Comparison of ENCODE assay signal across 14 mouse cellular contexts in the genomic region with DNA sequence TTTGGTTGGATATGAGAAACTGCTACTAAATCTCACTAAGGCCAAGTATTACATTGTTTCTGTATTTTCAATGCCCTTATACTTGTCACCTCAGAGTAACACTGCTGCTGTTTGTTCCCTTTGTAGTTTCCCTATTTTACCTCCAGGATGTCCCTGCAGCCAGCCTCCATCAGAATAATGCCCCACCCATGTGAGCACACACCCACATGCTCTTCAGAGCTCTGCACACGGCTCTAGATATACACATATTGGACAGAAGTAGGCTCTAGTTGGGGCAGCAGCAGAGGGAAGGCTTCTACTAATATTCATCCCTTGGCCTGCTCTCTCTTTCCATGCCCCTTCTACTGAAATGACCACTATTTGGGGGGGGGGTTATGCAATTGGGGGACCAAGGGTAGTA. TPM values are rescaled to one million over a fixed set of nuclear protein-coding genes. Genes with fewer than 3 reads are reported as not detected.
DNase-seq lines count a peak whose midpoint lies in the region; ATAC-seq and TF ChIP-seq lines count a peak whose summit lies in the region.
"Had no signal": no experiment of that assay in that cellular context is flagged by ENCODE, and none has a peak within 500 bp of the region (broad histone marks: within the 10 kb centered on the region; RNA-seq: fewer than 3 reads in every experiment).

No protein-coding gene starts in this region.

- ATAC-seq in hindbrain, embryonic 13.5 days (ENCODE audit: low FRiP score): no peak
- ATAC-seq in hindbrain, postnatal 0 days: no peak
- ATAC-seq in lung, embryonic 16.5 days (ENCODE audit: low read depth): peak; percentile 37; the same call in 1 of the 2 replicates
- ATAC-seq in embryonic facial prominence, embryonic 13.5 days (ENCODE audit: insufficient number of reproducible peaks, insufficient read depth, low FRiP score, low TSS enrichment, low read depth): no peak
- no peak for ATAC-seq in neural tube, embryonic 15.5 days (ENCODE audit: low FRiP score)
- no peak for ATAC-seq in cerebellum, adult (ENCODE audit: insufficient number of reproducible peaks, low FRiP score, low TSS enrichment)
- ATAC-seq: forebrain, embryonic 14.5 days had no signal

- no peak overlapping the region for H3K9ac ChIP-seq in hindbrain, embryonic 13.5 days
- no peak overlapping the region for H3K9ac ChIP-seq in hindbrain, postnatal 0 days (replicated peaks; ENCODE audit: low read length)
- peak overlapping the region; percentile 41 for H3K9ac ChIP-seq in lung, embryonic 16.5 days (ENCODE audit: low read length)
- peak overlapping the region; percentile 11 for H3K9ac ChIP-seq in embryonic facial prominence, embryonic 13.5 days
- no peak overlapping the region for H3K9ac ChIP-seq in neural tube, embryonic 15.5 days (replicated peaks)

- H3K27ac ChIP-seq in hindbrain, embryonic 13.5 days: peak overlapping the region; percentile 71
- no peak overlapping the region for H3K27ac ChIP-seq in hindbrain, postnatal 0 days
- H3K27ac ChIP-seq in lung, embryonic 16.5 days (ENCODE audit: low read length): peak overlapping the region; percentile 88
- no peak overlapping the region for H3K27ac ChIP-seq in embryonic facial prominence, embryonic 13.5 days
- H3K27ac ChIP-seq in neural tube, embryonic 15.5 days (replicated peaks): peak overlapping the region; percentile 20; the same call in 1 of the 2 replicates

- H3K4me1 ChIP-seq in hindbrain, embryonic 13.5 days (replicated peaks): peaks cover 44% of the 10 kb centered on the region
- peaks cover 4% of the 10 kb centered on the region; the same call in 1 of the 2 replicates for H3K4me1 ChIP-seq in hindbrain, postnatal 0 days (ENCODE audit: insufficient read depth, low read length)
- peaks cover 27% of the 10 kb centered on the region for H3K4me1 ChIP-seq in lung, embryonic 16.5 days (replicated peaks; ENCODE audit: control insufficient read depth, insufficient read depth, low read length)
- 0 out of 2 replicates have a peak, but pooled peaks cover 3% of the 10 kb centered on the region for H3K4me1 ChIP-seq in lung, adult 2 months (ENCODE audit: control insufficient read depth, insufficient read depth, low read length)
- peaks cover 48% of the 10 kb centered on the region for H3K4me1 ChIP-seq in embryonic facial prominence, embryonic 13.5 days
- peaks cover 50% of the 10 kb centered on the region for H3K4me1 ChIP-seq in neural tube, embryonic 15.5 days

- no peak for TF ChIP-seq CTCF in hindbrain, postnatal 0 days (IDR thresholded peaks at IDR 0.05; ENCODE audit: low read depth)
- no peak for TF ChIP-seq CTCF in lung, adult 2 months (IDR thresholded peaks at IDR 0.05; ENCODE audit: insufficient read depth, low read length)

- no peak overlapping the region for H3K4me2 ChIP-seq in hindbrain, embryonic 13.5 days
- no peak overlapping the region for H3K4me2 ChIP-seq in hindbrain, postnatal 0 days (ENCODE audit: low read depth, low read length)
- H3K4me2 ChIP-seq in lung, embryonic 16.5 days (ENCODE audit: low read depth, low read length): peak overlapping the region; percentile 48
- H3K4me2 ChIP-seq in embryonic facial prominence, embryonic 13.5 days: peak overlapping the region; percentile 66
- H3K4me2 ChIP-seq in neural tube, embryonic 15.5 days: no peak overlapping the region

- no peaks in the 10 kb centered on the region for H3K9me3 ChIP-seq in hindbrain, embryonic 13.5 days
- no peaks in the 10 kb centered on the region for H3K9me3 ChIP-seq in hindbrain, postnatal 0 days (ENCODE audit: low read length)
- H3K9me3 ChIP-seq in lung, embryonic 16.5 days (ENCODE audit: control insufficient read depth, low read length): no peaks in the 10 kb centered on the region
- no peaks in the 10 kb centered on the region for H3K9me3 ChIP-seq in embryonic facial prominence, embryonic 13.5 days
- H3K9me3 ChIP-seq in neural tube, embryonic 15.5 days (replicated peaks): no peaks in the 10 kb centered on the region

- 56% methylated on average over 1 of the region's 1 CpGs for WGBS in hindbrain, embryonic 13.5 days
- 59% methylated on average over 1 of the region's 1 CpGs for WGBS in hindbrain, postnatal 0 days
- WGBS in lung, embryonic 16.5 days: 11% methylated on average over 1 of the region's 1 CpGs
- 6% methylated on average over 1 of the region's 1 CpGs for WGBS in lung, adult 2 months
- WGBS in embryonic facial prominence, embryonic 13.5 days: 58% methylated on average over 1 of the region's 1 CpGs
- WGBS in neural tube, embryonic 15.5 days: 45% methylated on average over 1 of the region's 1 CpGs

- no peaks in the 10 kb centered on the region for H3K36me3 ChIP-seq in hindbrain, embryonic 13.5 days
- H3K36me3 ChIP-seq in hindbrain, postnatal 0 days (ENCODE audit: insufficient read depth, low read length): no peaks in the 10 kb centered on the region
- peaks cover 7% of the 10 kb centered on the region for H3K36me3 ChIP-seq in lung, embryonic 16.5 days (ENCODE audit: control insufficient read depth, insufficient read depth, low read length)
- H3K36me3 ChIP-seq in embryonic facial prominence, embryonic 13.5 days: peaks cover 43% of the 10 kb centered on the region
- H3K36me3 ChIP-seq in neural tube, embryonic 15.5 days: no peaks in the 10 kb centered on the region

- no peak for DNase-seq in hindbrain, postnatal 0 days (ENCODE audit: low spot score)
- DNase-seq in lung, adult 2 months: no peak
- no peak for DNase-seq in frontal cortex, postnatal 36 days (ENCODE audit: low spot score in 2 of 2)
- DNase-seq: kidney, postnatal 36 days; lung, postnatal 14 days; thymus, adult 2 months had no signal

- no peak for TF ChIP-seq POLR2A in lung, adult 2 months (IDR thresholded peaks at IDR 0.05; ENCODE audit: borderline replicate concordance, extremely low read depth, low read depth, low read length)

- H3K4me3 ChIP-seq in hindbrain, embryonic 13.5 days: no peak overlapping the region
- no peak overlapping the region for H3K4me3 ChIP-seq in hindbrain, postnatal 0 days (ENCODE audit: low read length)
- peak overlapping the region; percentile 18 for H3K4me3 ChIP-seq in lung, embryonic 16.5 days (ENCODE audit: low read length)
- H3K4me3 ChIP-seq in lung, adult 2 months (replicated peaks; ENCODE audit: extremely low read depth, low read depth, low read length): no peak overlapping the region
- peak overlapping the region; percentile 8; the same call in 1 of the 2 replicates for H3K4me3 ChIP-seq in embryonic facial prominence, embryonic 13.5 days
- H3K4me3 ChIP-seq in neural tube, embryonic 15.5 days (replicated peaks): no peak overlapping the region

- no peaks in the 10 kb centered on the region for H3K27me3 ChIP-seq in hindbrain, embryonic 13.5 days
- no peaks in the 10 kb centered on the region for H3K27me3 ChIP-seq in hindbrain, postnatal 0 days (ENCODE audit: insufficient read depth, low read length)
- H3K27me3 ChIP-seq in lung, embryonic 16.5 days (ENCODE audit: control insufficient read depth, insufficient read depth, low read depth, low read length): no peaks in the 10 kb centered on the region
- no peaks in the 10 kb centered on the region for H3K27me3 ChIP-seq in embryonic facial prominence, embryonic 13.5 days
- no peaks in the 10 kb centered on the region for H3K27me3 ChIP-seq in neural tube, embryonic 15.5 days (replicated peaks)

RNA-seq across cellular contexts. Expression of gene Fstl1, which starts 3.7 kb away (rescaled TPM):
- 126 and 133 TPM in 2 replicates for polyA plus RNA-seq in hindbrain, embryonic 13.5 days (2015; fragmentation: Nextera tagmentation; extraction: Ambion mirVana)
- 53.1 and 53.5 TPM in 2 replicates for total RNA-seq in hindbrain, postnatal 0 days (2014; rRNA removed)
- polyA plus RNA-seq in hindbrain, postnatal 0 days (2015; fragmentation: Nextera tagmentation; extraction: Ambion mirVana): 71.5 and 71.8 TPM in 2 replicates
- polyA plus RNA-seq in lung, embryonic 16.5 days (2015; fragmentation: Nextera tagmentation; extraction: Ambion mirVana): 617 and 655 TPM in 2 replicates
- polyA plus RNA-seq in lung, adult 2 months (2012; rRNA removed): 36.0 and 44.5 TPM in 2 replicates
- polyA plus RNA-seq in embryonic facial prominence, embryonic 13.5 days (2015; fragmentation: Nextera tagmentation; extraction: Ambion mirVana): 683 and 792 TPM in 2 replicates
- polyA plus RNA-seq in neural tube, embryonic 15.5 days (2015; fragmentation: Nextera tagmentation; extraction: Ambion mirVana): 123 and 145 TPM in 2 replicates
- total RNA-seq: granulocyte monocyte progenitor cell, adult 5-6 weeks; monocyte, adult 5-6 weeks had no signal

Comparison
In these comparisons a context has a peak if more than half of its experiments do, and no peak if none do; other contexts are left out.
1. H3K27ac ChIP-seq: peak in hindbrain, embryonic 13.5 days (single experiment), lung, embryonic 16.5 days (single experiment) and neural tube, embryonic 15.5 days (single experiment); none in hindbrain, postnatal 0 days (single experiment) and embryonic facial prominence, embryonic 13.5 days (single experiment).
2. H3K4me3 ChIP-seq: peak in lung, embryonic 16.5 days (single experiment) and embryonic facial prominence, embryonic 13.5 days (single experiment); none in hindbrain, embryonic 13.5 days (single experiment), hindbrain, postnatal 0 days (single experiment), lung, adult 2 months (single experiment) and neural tube, embryonic 15.5 days (single experiment).
3. H3K4me2 ChIP-seq: peak in lung, embryonic 16.5 days (single experiment) and embryonic facial prominence, embryonic 13.5 days (single experiment); none in hindbrain, embryonic 13.5 days (single experiment), hindbrain, postnatal 0 days (single experiment) and neural tube, embryonic 15.5 days (single experiment).
4. H3K9ac ChIP-seq: peak in lung, embryonic 16.5 days (single experiment) and embryonic facial prominence, embryonic 13.5 days (single experiment); none in hindbrain, embryonic 13.5 days (single experiment), hindbrain, postnatal 0 days (single experiment) and neural tube, embryonic 15.5 days (single experiment).